Mouse (Mus musculus): ENCODE measurements around the gene Cited4. TPM values are rescaled to one million over a fixed set of nuclear protein-coding genes. Genes with fewer than 3 reads are reported as not detected.

The Cited4 gene
- 9.9 and 10.3 TPM in 2 replicates for polyA plus RNA-seq (2016; fragmentation: Nextera tagmentation; extraction: Ambion mirVana)

DNA sequence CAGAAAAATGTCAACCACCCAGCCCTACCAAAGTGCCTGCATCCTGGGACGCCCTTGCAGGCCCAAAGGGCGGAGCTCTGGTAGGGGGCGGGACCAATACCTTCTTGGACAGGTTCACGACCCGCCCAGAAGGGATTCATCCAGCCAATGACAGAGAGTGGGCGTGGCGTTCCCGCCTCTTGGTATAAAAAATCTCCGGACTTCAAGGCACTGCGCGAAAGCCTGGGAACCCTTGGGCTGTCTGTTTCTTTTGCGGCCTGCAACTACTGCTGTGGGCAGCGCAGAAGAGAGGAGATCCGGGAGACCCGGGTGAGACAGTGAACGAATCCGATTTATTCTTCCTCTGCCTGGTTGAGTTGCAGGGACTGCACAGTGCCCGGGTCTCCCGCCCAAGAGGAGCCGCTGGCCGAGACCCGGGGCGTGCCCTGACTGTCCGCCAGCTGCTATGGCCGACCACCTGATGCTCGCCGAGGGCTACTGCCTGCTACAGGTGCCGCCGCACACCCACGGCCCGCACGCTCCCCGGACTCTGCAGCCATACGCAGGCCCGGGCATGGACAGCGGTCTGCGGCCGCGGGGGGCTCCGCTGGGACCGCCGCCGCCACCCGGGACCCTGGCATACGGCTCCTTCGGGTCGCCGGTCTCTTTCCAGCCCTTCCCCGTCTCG is at the start of gene Cited4:
Gene Cited4 (plus strand): TSS at position 215 of the 667 bp plus-strand sequence.
- under 1% methylated on average over 50 of the region's 50 CpGs for WGBS
- H3K27me3 ChIP-seq (replicated peaks; ENCODE audit: low read depth, poor library complexity, severe bottlenecking), result peaks cover 62% of the 10 kb centered on the region
- H3K4me3 ChIP-seq, result peak within 1 kb of the TSS; percentile 84
- DNase-seq (ENCODE audit: low spot score), result peak; percentile 91
- peak within 1 kb of the TSS; percentile 69 for H3K27ac ChIP-seq (replicated peaks)
- peaks cover 20% of the 10 kb centered on the region for H3K4me1 ChIP-seq
- H3K36me3 ChIP-seq (replicated peaks), result no peaks in the 10 kb centered on the region
- H3K9me3 ChIP-seq, result no peaks in the 10 kb centered on the region

DNA sequence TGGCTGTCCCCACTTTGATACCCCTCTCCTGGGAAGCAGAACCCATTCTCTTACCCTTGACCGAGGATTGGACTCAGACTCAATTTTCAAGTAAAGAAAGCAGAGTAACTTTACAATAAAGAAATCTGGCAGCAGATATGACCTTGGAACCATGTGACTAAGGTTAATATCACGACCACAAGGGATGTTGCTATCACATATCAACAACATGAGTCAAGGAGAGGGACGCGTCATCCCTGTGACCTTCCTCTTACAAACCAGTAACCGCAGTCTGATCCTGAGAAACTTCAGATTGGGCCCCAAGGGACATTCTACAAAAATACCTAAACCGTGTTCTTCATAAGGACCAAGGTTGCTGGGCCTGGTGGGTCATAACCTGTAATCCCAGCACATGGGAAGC is 38.6 kb upstream of the Cited4 start:
- Histone ChIP-seq H3K9me3 (no peaks in the 10 kb centered on the region), H3K36me3 (replicated peaks) (no peaks in the 10 kb centered on the region), H3K27ac (replicated peaks) (no peak overlapping the region), H3K4me1 (no peaks in the 10 kb centered on the region), H3K4me3 (no peak overlapping the region), H3K27me3 (replicated peaks; ENCODE audit: low read depth, poor library complexity, severe bottlenecking) (no peaks in the 10 kb centered on the region)
- WGBS, result 89% methylated on average over 6 of the region's 6 CpGs
- DNase-seq (ENCODE audit: low spot score), result no peak

DNA sequence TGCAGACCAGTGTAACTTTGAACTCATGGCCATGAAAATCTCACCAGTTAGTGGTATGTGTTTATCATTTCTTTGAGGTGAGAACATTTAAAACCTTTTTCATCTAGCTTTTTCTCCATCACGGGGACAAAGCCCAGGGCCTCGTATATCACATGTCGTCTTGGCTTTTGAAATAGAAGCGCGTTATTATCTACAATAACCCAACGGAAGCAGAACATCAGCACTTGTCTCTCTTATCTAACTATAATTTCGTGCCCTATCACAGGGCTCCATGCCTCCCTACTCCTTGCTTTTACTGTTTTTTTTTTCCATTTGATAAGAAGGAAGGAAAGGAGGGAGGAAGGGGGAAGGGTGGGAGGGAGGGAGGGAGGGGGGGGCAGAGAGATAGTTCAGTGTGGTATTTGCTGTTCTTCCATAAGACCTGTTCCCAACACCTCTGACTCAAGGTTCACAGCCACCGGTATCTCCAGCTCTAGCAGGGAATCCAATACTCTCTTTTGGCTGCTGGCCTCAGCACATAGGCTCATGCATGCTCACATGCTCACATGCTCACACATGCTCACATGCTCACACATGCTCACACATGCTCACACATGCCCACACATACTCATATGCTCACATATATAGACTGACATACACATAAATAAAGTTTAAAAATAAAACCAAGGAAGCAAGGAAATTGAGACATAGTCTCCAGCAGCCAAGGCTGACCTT is 36.0 kb upstream of the Cited4 start:
- H3K27ac ChIP-seq (replicated peaks), result no peak overlapping the region
- WGBS, result 81% methylated on average over 8 of the region's 8 CpGs
- no peaks in the 10 kb centered on the region for H3K27me3 ChIP-seq (replicated peaks; ENCODE audit: low read depth, poor library complexity, severe bottlenecking)
- H3K4me3 ChIP-seq, result no peak overlapping the region
- H3K9me3 ChIP-seq, result no peaks in the 10 kb centered on the region
- H3K36me3 ChIP-seq (replicated peaks), result no peaks in the 10 kb centered on the region
- H3K4me1 ChIP-seq, result no peaks in the 10 kb centered on the region
- no peak for DNase-seq (ENCODE audit: low spot score)

DNA sequence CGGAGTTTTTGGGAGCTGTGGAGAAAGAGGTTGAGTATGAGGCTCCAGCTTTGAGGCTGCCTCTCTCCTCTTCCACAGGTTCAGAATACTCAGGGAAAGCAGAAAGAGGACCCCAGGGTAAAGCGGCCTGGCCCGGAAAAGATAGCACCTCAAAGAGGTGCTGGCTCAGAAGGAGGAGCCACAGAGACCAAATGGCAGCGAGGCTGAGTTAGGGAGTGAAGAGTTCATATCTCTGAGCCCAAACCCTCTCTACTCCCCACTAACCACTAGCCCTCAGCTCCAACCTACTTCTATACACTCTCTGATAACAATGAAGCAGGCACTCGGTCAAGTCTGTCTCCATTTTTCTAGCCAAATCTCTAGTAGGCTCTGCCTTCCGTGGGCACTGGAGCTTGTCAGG is 34.5 kb upstream of the Cited4 start:
- no peaks in the 10 kb centered on the region for H3K36me3 ChIP-seq (replicated peaks)
- no peak overlapping the region for H3K27ac ChIP-seq (replicated peaks)
- DNase-seq (ENCODE audit: low spot score), result no peak
- 77% methylated on average over 6 of the region's 6 CpGs for WGBS
- H3K4me3 ChIP-seq, result no peak overlapping the region
- no peaks in the 10 kb centered on the region for H3K27me3 ChIP-seq (replicated peaks; ENCODE audit: low read depth, poor library complexity, severe bottlenecking)
- no peaks in the 10 kb centered on the region for H3K4me1 ChIP-seq
- no peaks in the 10 kb centered on the region for H3K9me3 ChIP-seq

DNA sequence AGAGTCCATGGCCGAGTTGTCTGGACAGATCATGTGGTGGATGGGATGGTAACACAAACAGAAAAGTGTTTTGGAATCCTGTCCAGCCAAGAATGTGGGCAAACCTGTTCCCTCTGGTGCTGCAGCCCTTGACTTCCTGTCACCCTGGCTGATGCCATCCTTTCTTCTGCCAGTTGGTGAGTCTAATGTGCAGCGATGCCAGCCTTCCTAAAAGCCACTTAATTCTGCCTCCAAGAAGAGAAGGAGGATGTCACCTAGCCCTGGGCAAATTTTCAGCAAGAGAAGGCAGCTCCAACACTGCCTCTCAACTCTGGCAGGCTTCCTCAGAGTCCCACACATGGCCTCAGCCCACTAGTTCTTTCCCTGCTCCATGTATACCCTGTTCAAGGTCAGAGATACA is 31.0 kb upstream of the Cited4 start:
- Histone ChIP-seq H3K36me3 (replicated peaks) (no peaks in the 10 kb centered on the region), H3K4me3 (no peak overlapping the region), H3K27me3 (replicated peaks; ENCODE audit: low read depth, poor library complexity, severe bottlenecking) (no peaks in the 10 kb centered on the region), H3K4me1 (no peaks in the 10 kb centered on the region), H3K27ac (replicated peaks) (no peak overlapping the region), H3K9me3 (no peaks in the 10 kb centered on the region)
- 72% methylated on average over 2 of the region's 2 CpGs for WGBS
- DNase-seq (ENCODE audit: low spot score), result no peak

DNA sequence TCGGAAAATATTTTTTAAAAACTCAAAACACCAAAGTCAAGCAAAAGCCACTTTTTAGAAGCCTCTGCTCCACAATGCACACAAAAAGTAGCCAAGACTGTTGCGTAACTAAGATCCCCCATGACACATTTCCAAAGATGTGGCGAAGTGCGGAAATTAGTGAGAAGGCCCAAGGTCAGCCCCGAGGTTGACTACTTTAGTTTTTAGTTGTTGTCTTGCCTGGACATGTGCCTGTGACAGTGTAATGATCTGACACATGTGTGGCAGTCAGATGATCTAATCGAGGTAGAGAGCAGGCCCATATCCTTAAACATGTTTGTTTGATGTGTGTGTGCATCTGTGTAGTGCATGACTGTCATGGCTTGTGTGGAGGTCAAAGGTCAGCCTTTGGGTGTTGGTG is 24.4 kb upstream of the Cited4 start:
- H3K27ac ChIP-seq (replicated peaks), result no peak overlapping the region
- H3K36me3 ChIP-seq (replicated peaks), result no peaks in the 10 kb centered on the region
- no peak for DNase-seq (ENCODE audit: low spot score)
- no peaks in the 10 kb centered on the region for H3K4me1 ChIP-seq
- H3K27me3 ChIP-seq (replicated peaks; ENCODE audit: low read depth, poor library complexity, severe bottlenecking), result peaks cover 13% of the 10 kb centered on the region; the same call in 1 of the 2 replicates
- no peak overlapping the region for H3K4me3 ChIP-seq
- H3K9me3 ChIP-seq, result no peaks in the 10 kb centered on the region
- WGBS, result 89% methylated on average over 6 of the region's 6 CpGs

DNA sequence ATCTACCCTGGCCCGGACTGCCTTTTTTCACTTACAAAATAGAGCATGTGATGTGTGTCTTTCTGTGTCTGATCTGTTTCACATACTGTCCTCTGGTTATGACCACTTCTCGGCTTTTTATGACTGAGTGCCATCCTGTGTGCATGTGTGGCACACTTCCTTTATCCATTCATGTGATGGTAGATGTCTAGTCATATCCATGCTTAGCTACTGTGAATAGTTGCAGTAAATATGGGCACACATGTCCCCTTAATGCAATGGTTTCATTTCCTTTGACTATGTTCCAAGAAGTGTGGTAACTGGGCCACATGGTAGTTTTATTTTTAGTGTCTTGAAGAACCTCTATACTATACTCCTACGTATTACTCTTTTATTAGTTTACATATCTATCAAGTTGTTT is 22.5 kb upstream of the Cited4 start:
- 88% methylated on average over 3 of the region's 3 CpGs for WGBS
- no peaks in the 10 kb centered on the region for H3K9me3 ChIP-seq

DNA sequence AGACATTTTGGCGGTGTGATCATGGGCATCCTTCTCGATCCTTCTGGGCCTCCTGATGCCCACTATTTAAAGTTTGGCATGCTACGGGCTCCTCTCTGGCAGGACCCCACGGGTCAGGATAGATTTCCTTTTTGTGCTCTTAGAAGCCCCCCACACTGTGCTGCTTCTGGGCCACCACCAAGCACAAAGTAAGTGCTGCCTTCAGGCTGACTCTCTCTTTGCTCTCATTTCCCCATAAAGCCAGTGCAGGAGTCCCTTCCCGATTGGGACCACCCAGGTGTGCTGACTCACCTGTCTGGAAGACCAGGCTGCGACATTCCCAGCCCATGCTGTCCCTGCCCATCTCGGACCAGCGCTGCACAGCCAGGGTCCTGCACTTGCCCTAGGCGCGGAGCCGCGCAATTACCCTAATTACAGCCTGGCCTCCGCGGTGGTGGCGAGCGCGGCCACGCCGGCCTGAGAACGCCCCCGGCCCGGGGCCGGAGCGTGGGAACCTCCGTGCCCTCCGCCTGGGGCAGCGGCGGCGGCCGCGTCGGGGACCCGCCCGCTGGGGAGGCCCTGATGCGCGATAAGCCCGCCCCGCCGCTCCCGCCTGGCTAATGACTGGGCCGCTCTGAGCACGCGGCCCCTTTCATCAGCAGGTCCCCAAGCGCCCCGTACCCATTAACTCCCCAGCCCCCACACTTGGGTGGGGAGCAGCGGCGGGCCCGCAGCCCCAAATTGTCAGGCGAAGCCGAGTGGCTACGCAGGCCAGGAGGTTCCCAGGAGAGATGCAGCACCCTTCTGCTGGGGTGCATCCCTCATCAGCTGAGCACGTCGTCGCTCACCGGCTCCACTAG is 16.8 kb upstream of the Cited4 start:
- WGBS, result 4% methylated on average over 55 of the region's 55 CpGs
- Histone ChIP-seq H3K27ac (replicated peaks) (peak overlapping the region; percentile 75), H3K27me3 (replicated peaks; ENCODE audit: low read depth, poor library complexity, severe bottlenecking) (peaks cover 77% of the 10 kb centered on the region), H3K4me3 (peak overlapping the region; percentile 66), H3K36me3 (replicated peaks) (no peaks in the 10 kb centered on the region), H3K4me1 (peaks cover 21% of the 10 kb centered on the region), H3K9me3 (no peaks in the 10 kb centered on the region; the same call in 1 of the 2 replicates)
- peak; percentile 60 for DNase-seq (ENCODE audit: low spot score)

More for the DNA sequence above, 22.5 kb upstream of the Cited4 start:
- no peak for DNase-seq (ENCODE audit: low spot score)
- peaks cover 9% of the 10 kb centered on the region; the same call in 1 of the 2 replicates for H3K4me1 ChIP-seq
- no peaks in the 10 kb centered on the region for H3K36me3 ChIP-seq (replicated peaks)
- H3K4me3 ChIP-seq, result no peak overlapping the region
- no peak overlapping the region for H3K27ac ChIP-seq (replicated peaks)
- H3K27me3 ChIP-seq (replicated peaks; ENCODE audit: low read depth, poor library complexity, severe bottlenecking), result peaks cover 31% of the 10 kb centered on the region

DNA sequence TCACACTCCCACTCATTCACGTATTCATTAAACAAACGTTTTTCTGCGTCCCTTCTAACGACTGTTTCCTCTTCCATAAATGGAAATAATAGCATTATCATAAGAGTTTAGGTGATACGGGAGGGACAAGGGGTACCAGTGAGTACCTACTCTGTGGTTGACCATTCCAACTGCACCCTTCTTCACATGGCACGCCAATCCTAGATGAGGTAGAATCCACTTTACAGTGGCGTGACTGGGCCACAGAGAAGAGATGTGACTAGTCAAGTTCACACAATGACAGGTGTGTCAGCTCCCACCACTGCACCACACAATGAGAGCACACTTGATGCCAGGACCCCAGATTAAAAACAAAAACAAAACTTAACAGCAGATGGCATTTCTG is 16.2 kb upstream of the Cited4 start:
- Histone ChIP-seq H3K9me3 (no peaks in the 10 kb centered on the region; the same call in 1 of the 2 replicates), H3K4me1 (peaks cover 21% of the 10 kb centered on the region), H3K27me3 (replicated peaks; ENCODE audit: low read depth, poor library complexity, severe bottlenecking) (peaks cover 78% of the 10 kb centered on the region), H3K4me3 (peak overlapping the region; percentile 66), H3K36me3 (replicated peaks) (no peaks in the 10 kb centered on the region), H3K27ac (replicated peaks) (0 out of 2 replicates have a peak overlapping the region, but pooled peaks have one; percentile 75)
- DNase-seq (ENCODE audit: low spot score), result no peak
- 23% methylated on average over 7 of the region's 7 CpGs for WGBS

DNA sequence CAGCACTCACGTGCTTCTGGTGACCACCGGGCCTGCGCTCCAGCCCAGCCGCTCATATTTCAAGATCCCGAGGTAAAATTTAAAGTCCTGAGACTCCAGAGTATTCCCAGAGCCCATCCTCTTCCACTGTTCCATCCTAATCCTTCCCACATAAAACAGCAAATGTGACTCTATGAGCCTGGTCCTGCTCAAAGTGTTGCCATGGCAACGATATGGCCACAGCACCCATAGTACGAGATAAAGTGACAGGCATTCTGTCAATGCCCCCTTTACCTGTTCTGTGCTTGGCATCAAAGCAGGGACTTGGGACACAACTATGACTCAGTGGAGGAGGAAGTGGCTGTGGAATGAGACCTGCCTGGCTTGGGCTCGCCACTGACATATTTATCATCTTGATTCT is 10.5 kb upstream of the Cited4 start:
- no peaks in the 10 kb centered on the region for H3K36me3 ChIP-seq (replicated peaks)
- no peak for DNase-seq (ENCODE audit: low spot score)
- H3K4me1 ChIP-seq, result no peaks in the 10 kb centered on the region
- H3K27me3 ChIP-seq (replicated peaks; ENCODE audit: low read depth, poor library complexity, severe bottlenecking), result peaks cover 39% of the 10 kb centered on the region
- no peaks in the 10 kb centered on the region; the same call in 1 of the 2 replicates for H3K9me3 ChIP-seq
- 81% methylated on average over 8 of the region's 8 CpGs for WGBS
- no peak overlapping the region for H3K27ac ChIP-seq (replicated peaks)
- no peak overlapping the region for H3K4me3 ChIP-seq

DNA sequence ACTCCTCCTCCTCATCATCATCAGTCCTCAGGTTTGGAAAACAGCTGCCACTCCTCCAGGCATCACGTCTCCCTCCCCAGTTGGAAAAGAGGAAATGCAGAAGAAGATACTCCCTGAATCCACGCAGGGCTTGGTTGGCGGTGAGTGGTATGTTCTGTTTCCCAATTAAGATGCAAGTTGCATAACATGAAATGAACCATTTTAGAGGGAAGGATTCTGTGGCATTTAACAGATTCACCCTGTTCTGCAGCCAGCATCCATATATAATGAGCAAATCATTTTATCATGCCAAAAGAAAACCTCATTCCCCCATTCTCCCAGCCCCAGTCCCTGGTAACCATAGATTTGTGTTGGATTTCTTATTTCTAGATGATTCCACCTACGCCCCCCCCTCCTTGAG is 5.9 kb upstream of the Cited4 start:
- Histone ChIP-seq H3K4me3 (no peak overlapping the region), H3K36me3 (replicated peaks) (no peaks in the 10 kb centered on the region), H3K27me3 (replicated peaks; ENCODE audit: low read depth, poor library complexity, severe bottlenecking) (peaks cover 14% of the 10 kb centered on the region), H3K9me3 (no peaks in the 10 kb centered on the region), H3K4me1 (no peaks in the 10 kb centered on the region; the same call in 1 of the 2 replicates), H3K27ac (replicated peaks) (no peak overlapping the region)
- no peak for DNase-seq (ENCODE audit: low spot score)
- 72% methylated on average over 4 of the region's 4 CpGs for WGBS

DNA sequence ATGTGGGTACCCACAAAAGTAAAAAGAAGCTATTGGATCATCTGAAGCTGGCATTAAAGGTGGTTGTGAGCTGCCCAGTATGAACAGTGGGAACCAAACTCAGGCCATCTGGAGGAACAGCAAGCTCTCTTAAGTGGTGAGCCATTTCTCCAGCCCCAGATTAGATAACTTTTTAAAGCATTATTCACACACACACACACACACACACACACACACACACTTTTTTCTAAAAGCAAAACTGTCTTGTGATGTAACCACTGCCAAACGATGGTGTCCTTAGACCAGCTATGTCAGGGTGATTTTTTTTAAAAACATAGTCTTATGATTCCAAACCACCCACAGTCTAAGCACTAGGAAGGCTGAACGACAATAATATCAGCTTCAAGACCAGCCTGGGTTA is 1.8 kb upstream of the Cited4 start:
- no peak overlapping the region for H3K27ac ChIP-seq (replicated peaks)
- peaks cover 43% of the 10 kb centered on the region for H3K27me3 ChIP-seq (replicated peaks; ENCODE audit: low read depth, poor library complexity, severe bottlenecking)
- no peak for DNase-seq (ENCODE audit: low spot score)
- H3K36me3 ChIP-seq (replicated peaks), result no peaks in the 10 kb centered on the region
- H3K4me1 ChIP-seq, result peaks cover 20% of the 10 kb centered on the region
- 72% methylated on average over 2 of the region's 2 CpGs for WGBS
- H3K9me3 ChIP-seq, result no peaks in the 10 kb centered on the region
- H3K4me3 ChIP-seq, result no peak overlapping the region
